Mouse (Mus musculus) limb, embryonic 12.5 days (tissue): ENCODE results near the gene Mcts2. TPM values are rescaled to one million over a fixed set of nuclear protein-coding genes. Genes with fewer than 3 reads are reported as not detected.
A peak's percentile ranks its signal among the peaks of the same experiment; 100 is the strongest.

Source experiments
- ATAC-seq: fragments of 200-750 bp; cut with Nextera tagmentation; 2 replicates; pipeline ENCODE4 v1.8.0; 2017; ENCODE audit warnings: low read depth, moderate TSS enrichment; ENCODE audit not compliant: insufficient number of reproducible peaks, insufficient read depth, low FRiP score, low TSS enrichment
- H3K27ac ChIP-seq: fragments of 300-500 bp; sonication (generic); 2 replicates; pipeline ENCODE4 v1.5.1; 2016; ENCODE audit warnings: mild to moderate bottlenecking, moderate library complexity
- H3K27me3 ChIP-seq: fragments of 300-500 bp; sonication (generic); 2 replicates; pipeline ENCODE4 v1.6.1; 2016; ENCODE audit warnings: mild to moderate bottlenecking, moderate library complexity
- H3K36me3 ChIP-seq: fragments of 300-500 bp; sonication (generic); 2 replicates; pipeline ENCODE4 v1.6.1; 2016; ENCODE audit warnings: mild to moderate bottlenecking, moderate library complexity
- H3K4me1 ChIP-seq: fragments of 300-500 bp; sonication (generic); replicated peaks from 2 replicates; pipeline ENCODE4 v1.6.1; 2016
- H3K4me2 ChIP-seq: fragments of 300-500 bp; sonication (generic); 2 replicates; pipeline ENCODE4 v1.6.1; 2016; ENCODE audit warnings: mild to moderate bottlenecking, moderate library complexity
- H3K4me3 ChIP-seq: fragments of 300-500 bp; sonication (generic); replicated peaks from 2 replicates; pipeline ENCODE4 v1.5.1; 2016; ENCODE audit warnings: mild to moderate bottlenecking
- H3K9ac ChIP-seq: fragments of 300-500 bp; sonication (generic); replicated peaks from 2 replicates; pipeline ENCODE4 v1.6.1; 2016; ENCODE audit warnings: mild to moderate bottlenecking, moderate library complexity
- H3K9me3 ChIP-seq: fragments of 300-500 bp; sonication (generic); 2 replicates; pipeline ENCODE4 v1.6.1; 2016; ENCODE audit warnings: mild to moderate bottlenecking, moderate library complexity
- WGBS: fragments of 180-500 bp; shearing (Covaris S2); methylation state at CpG from one replicate; pipeline ENCODE4 v1.1.7; 2016; 5-methylcytosine and 5-hydroxymethylcytosine counted together
- polyA plus RNA-seq: library from polyadenylated mRNA; unstranded; fragments of >200 nt; fragmentation: Nextera tagmentation; extraction: Ambion mirVana; gene quantifications from 2 replicates; pipeline ENCODE4 v1.2.1, GENCODE M21; 2016

Gene Mcts2
- polyA plus RNA-seq, 1 experiment from 2014 or later: 39.2 TPM

DNA sequence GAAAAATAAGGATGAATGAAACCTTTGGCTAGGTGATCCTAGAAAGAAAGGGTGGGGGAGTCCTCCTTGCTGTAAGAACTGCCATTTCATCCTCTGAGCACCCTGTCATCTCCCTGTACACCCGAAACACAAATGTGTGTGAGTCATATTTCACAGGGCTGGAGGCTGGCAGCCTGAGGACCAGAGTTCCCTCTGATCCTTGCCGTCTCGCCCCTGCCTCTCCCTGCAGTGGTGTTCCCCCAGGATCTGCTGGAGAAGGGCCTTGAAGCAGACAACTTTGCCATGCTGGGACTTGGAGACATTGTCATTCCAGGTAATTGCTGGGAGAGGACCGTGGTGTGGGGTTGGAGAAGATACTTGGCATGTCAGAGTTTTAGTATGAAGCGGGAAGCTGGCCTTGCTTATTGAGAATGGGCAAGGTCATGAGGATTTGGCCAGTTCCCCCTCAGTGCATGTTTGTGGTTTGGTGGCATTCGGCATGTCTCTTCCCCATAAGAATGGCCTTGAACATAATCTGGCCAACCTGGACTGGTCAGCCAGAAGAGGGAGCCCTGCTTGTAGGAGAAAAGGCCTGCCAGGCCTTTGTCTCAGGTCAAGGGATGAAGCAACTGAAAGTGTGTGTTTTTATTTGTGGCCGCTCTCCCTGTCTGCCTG lies 4.9 kb downstream of the Mcts2 start:
- H3K27ac ChIP-seq: peak overlapping the region; percentile 56; the same call in 1 of the 2 replicates
- WGBS: 83% methylated on average over 7 of the region's 7 CpGs

GRCm38 (mm10) chr2:152693233-152693632 lies 6.4 kb downstream of the Mcts2 start:
- Histone ChIP-seq H3K27ac (0 out of 2 replicates have a peak overlapping the region, but pooled peaks have one; percentile 62), H3K27me3 (no peaks in the 10 kb centered on the region), H3K9ac (no peak overlapping the region), H3K4me3 (no peak overlapping the region), H3K9me3 (no peaks in the 10 kb centered on the region), H3K36me3 (peaks cover 83% of the 10 kb centered on the region), H3K4me1 (peaks cover 17% of the 10 kb centered on the region), H3K4me2 (peak overlapping the region; percentile 44)
- WGBS: 21% methylated on average over 9 of the region's 9 CpGs
- peak; percentile 63 for ATAC-seq

More for the DNA sequence above, 4.9 kb downstream of the Mcts2 start:
- no peak for ATAC-seq
- peaks cover 25% of the 10 kb centered on the region for H3K4me1 ChIP-seq
- H3K27me3 ChIP-seq: no peaks in the 10 kb centered on the region
- H3K36me3 ChIP-seq: peaks cover 85% of the 10 kb centered on the region
- H3K4me3 ChIP-seq: no peak overlapping the region
- peaks cover 5% of the 10 kb centered on the region; the same call in 1 of the 2 replicates for H3K9me3 ChIP-seq
- H3K9ac ChIP-seq: no peak overlapping the region
- H3K4me2 ChIP-seq: no peak overlapping the region

- H3K4me2 ChIP-seq: peak overlapping the region; percentile 44
- 0 out of 2 replicates have a peak overlapping the region, but pooled peaks have one; percentile 62 for H3K27ac ChIP-seq
- H3K27me3 ChIP-seq: no peaks in the 10 kb centered on the region
- H3K4me3 ChIP-seq: no peak overlapping the region
- no peaks in the 10 kb centered on the region for H3K9me3 ChIP-seq
- 85% methylated on average over 13 of the region's 13 CpGs for WGBS
- ATAC-seq: no peak
- peaks cover 14% of the 10 kb centered on the region for H3K4me1 ChIP-seq
- H3K9ac ChIP-seq: no peak overlapping the region
- peaks cover 83% of the 10 kb centered on the region for H3K36me3 ChIP-seq
These were observed 6.9 kb downstream of the Mcts2 start for GRCm38 (mm10) chr2:152693735-152694134.

DNA sequence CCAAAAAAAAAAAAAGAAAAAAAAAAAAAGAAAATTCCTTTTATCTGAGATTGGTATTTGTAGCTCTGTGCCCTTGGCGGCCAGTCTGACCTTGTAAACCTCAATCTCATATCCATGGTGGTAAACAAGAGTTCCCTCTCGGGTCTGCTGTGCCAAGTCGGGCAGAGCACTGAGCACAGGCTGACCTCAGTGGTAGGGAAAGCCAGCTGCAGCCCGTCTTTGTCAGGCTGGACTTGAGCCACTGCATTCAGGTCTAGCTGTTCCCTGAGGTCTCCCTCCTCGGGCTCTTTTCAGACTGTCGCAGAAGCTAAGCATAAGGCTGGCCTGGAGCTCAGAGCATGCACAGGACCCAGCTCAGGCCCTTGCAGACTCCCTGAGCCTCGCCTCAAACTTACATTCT lies 7.9 kb downstream of the Mcts2 start:
- H3K4me1 ChIP-seq: peaks cover 14% of the 10 kb centered on the region
- H3K9me3 ChIP-seq: no peaks in the 10 kb centered on the region
- WGBS: 80% methylated on average over 7 of the region's 7 CpGs
- H3K27ac ChIP-seq: no peak overlapping the region
- H3K9ac ChIP-seq: no peak overlapping the region
- H3K4me3 ChIP-seq: no peak overlapping the region
- ATAC-seq: no peak
- H3K27me3 ChIP-seq: no peaks in the 10 kb centered on the region
- H3K36me3 ChIP-seq: peaks cover 83% of the 10 kb centered on the region
- H3K4me2 ChIP-seq: no peak overlapping the region

DNA sequence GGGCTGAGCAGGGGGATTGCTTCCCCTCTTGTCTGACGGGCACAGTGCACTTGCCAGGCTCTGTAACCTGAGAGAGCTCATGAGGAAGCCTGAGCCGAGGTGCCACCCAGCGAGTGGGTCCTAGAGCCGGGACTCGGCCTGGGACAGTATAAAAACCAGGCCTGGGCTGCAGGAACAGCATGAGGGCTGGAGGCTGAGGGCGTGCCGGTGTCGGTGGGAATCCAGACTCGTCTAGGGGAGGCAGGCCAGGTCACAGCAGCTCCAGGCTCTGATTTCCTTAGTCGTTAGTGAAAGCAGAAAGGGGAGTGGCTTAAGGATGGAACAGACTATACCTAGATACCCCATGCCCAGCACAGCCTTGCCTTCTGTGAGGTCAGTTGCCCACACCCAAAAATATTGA lies 9.2 kb downstream of the Mcts2 start:
- 50% methylated on average over 10 of the region's 10 CpGs for WGBS
- no peaks in the 10 kb centered on the region for H3K9me3 ChIP-seq
- H3K4me1 ChIP-seq: peaks cover 14% of the 10 kb centered on the region
- peak overlapping the region; percentile 85 for H3K27ac ChIP-seq
- no peak overlapping the region for H3K4me3 ChIP-seq
- no peaks in the 10 kb centered on the region for H3K27me3 ChIP-seq
- no peak for ATAC-seq
- peaks cover 83% of the 10 kb centered on the region for H3K36me3 ChIP-seq
- no peak overlapping the region for H3K4me2 ChIP-seq
- no peak overlapping the region; the same call in 1 of the 2 replicates for H3K9ac ChIP-seq

DNA sequence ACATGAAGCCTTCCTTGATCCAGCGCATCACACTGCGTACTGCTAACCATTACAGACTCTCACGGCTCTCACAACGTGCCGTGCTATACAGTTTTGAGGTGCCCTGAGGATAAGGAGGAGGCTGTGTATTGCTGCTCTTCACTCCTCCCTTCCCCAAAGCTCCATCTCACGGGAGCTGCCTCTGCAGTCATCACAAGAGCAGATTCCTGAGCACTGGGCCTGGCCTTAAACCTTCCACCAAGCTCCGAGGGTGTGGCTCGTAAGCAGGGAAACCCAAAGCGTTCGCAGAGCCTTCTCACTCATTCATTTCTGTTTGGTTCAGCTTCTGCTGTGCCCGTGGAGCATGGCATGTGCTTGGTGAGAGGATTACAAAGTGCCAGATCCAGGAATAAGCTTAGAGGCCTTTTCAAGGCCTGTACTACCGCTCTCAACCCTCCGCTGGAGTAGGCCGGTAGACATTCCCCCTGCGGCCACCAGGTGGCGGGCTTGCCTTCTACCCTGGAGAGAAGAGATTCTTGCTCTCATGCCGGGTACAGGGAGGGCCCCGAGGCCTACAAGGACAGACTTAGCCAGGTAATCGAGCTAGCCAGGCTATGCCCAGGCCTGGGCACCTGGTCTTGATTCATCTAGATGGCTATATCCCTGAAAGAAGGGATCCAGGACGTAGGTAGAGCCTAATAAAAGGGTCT lies 9.8 kb downstream of the Mcts2 start:
- H3K36me3 ChIP-seq: peaks cover 84% of the 10 kb centered on the region
- H3K27me3 ChIP-seq: no peaks in the 10 kb centered on the region
- no peak overlapping the region for H3K4me2 ChIP-seq
- WGBS: 42% methylated on average over 20 of the region's 20 CpGs
- peak overlapping the region; percentile 85 for H3K27ac ChIP-seq
- no peaks in the 10 kb centered on the region for H3K9me3 ChIP-seq
- H3K4me1 ChIP-seq: peaks cover 14% of the 10 kb centered on the region
- ATAC-seq: no peak
- H3K9ac ChIP-seq: peak overlapping the region; percentile 60
- no peak overlapping the region for H3K4me3 ChIP-seq

GRCm38 (mm10) chr2:152700138-152700537 lies 13.3 kb downstream of the Mcts2 start:
- 96% methylated on average over 10 of the region's 10 CpGs for WGBS
- Histone ChIP-seq H3K4me3 (no peak overlapping the region), H3K36me3 (peaks cover 98% of the 10 kb centered on the region), H3K4me1 (peaks cover 23% of the 10 kb centered on the region), H3K9me3 (no peaks in the 10 kb centered on the region), H3K27ac (no peak overlapping the region), H3K4me2 (no peak overlapping the region), H3K9ac (no peak overlapping the region), H3K27me3 (no peaks in the 10 kb centered on the region)
- ATAC-seq: no peak

- H3K4me1 ChIP-seq: peaks cover 28% of the 10 kb centered on the region
- 91% methylated on average over 8 of the region's 8 CpGs for WGBS
- peaks cover 95% of the 10 kb centered on the region for H3K36me3 ChIP-seq
- no peak overlapping the region for H3K9ac ChIP-seq
- H3K9me3 ChIP-seq: no peaks in the 10 kb centered on the region
- no peak overlapping the region for H3K4me2 ChIP-seq
- no peak for ATAC-seq
- H3K27ac ChIP-seq: 0 out of 2 replicates have a peak overlapping the region, but pooled peaks have one; percentile 29
- H3K27me3 ChIP-seq: no peaks in the 10 kb centered on the region
- H3K4me3 ChIP-seq: no peak overlapping the region
These were observed 13.9 kb downstream of the Mcts2 start for GRCm38 (mm10) chr2:152700725-152701124.

- H3K9ac ChIP-seq: 0 out of 2 replicates have a peak overlapping the region, but pooled peaks have one; percentile 23
- peaks cover 72% of the 10 kb centered on the region for H3K36me3 ChIP-seq
- H3K4me3 ChIP-seq: no peak overlapping the region
- H3K4me1 ChIP-seq: peaks cover 51% of the 10 kb centered on the region
- no peaks in the 10 kb centered on the region for H3K9me3 ChIP-seq
- peak overlapping the region; percentile 98 for H3K27ac ChIP-seq
- no peaks in the 10 kb centered on the region for H3K27me3 ChIP-seq
- H3K4me2 ChIP-seq: no peak overlapping the region
- ATAC-seq: no peak
- WGBS: 89% methylated on average over 21 of the region's 21 CpGs
These were observed 16.9 kb downstream of the Mcts2 start for GRCm38 (mm10) chr2:152703596-152704255.

DNA sequence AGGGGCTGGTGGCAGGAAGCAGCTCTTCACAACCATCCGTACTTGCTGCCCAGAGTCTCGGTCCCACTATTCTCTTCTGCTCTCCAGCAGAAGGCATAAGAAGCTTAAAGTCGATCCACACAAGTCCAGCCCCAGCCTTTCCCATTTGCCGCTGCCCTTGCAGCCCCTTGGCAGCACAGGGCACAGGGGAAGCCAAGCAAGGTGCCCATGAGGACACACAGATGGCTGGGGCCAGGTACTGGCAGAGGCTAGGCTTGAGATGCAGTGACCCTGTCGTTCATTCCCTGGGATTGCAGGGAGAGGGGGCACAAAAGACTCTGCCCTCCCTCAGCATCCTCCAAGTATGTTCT lies 17.4 kb downstream of the Mcts2 start:
- no peaks in the 10 kb centered on the region for H3K9me3 ChIP-seq
- H3K4me1 ChIP-seq: peaks cover 51% of the 10 kb centered on the region
- 82% methylated on average over 5 of the region's 5 CpGs for WGBS
- no peak for ATAC-seq
- H3K9ac ChIP-seq: 0 out of 2 replicates have a peak overlapping the region, but pooled peaks have one; percentile 23
- H3K36me3 ChIP-seq: peaks cover 67% of the 10 kb centered on the region
- H3K4me2 ChIP-seq: no peak overlapping the region
- peak overlapping the region; percentile 98 for H3K27ac ChIP-seq
- no peaks in the 10 kb centered on the region for H3K27me3 ChIP-seq
- H3K4me3 ChIP-seq: no peak overlapping the region

DNA sequence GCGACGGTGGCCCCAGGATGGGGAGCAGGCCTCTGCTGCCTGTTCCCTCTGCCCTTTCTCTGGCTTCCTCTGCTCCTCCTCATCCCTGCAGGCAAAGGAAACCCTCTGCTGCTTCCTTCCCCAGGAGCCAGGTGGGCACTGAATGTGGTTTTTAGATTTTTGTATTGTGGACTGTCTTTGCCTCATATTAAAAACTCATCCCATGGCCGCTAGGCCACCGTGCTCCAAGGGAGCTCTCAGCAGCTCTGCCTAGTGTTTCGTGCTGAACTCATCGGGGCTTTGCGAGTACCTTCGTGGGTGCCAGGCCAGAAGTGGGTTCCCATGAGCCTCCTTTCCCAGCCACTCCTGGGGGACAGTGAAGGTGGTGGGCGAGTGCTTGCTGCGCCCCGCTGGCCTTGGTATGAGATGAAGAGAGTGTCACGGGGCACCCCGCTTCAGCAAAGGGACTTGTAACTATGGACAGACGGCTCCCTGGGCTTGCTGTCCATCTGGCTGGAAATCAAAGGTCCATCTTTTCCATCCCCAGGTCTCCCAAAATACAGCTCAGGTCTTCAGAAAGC lies 18.1 kb downstream of the Mcts2 start:
- Histone ChIP-seq H3K4me2 (no peak overlapping the region), H3K9ac (peak overlapping the region; percentile 47; the same call in 1 of the 2 replicates), H3K9me3 (no peaks in the 10 kb centered on the region), H3K4me3 (no peak overlapping the region), H3K36me3 (peaks cover 60% of the 10 kb centered on the region), H3K27me3 (no peaks in the 10 kb centered on the region), H3K4me1 (peaks cover 51% of the 10 kb centered on the region), H3K27ac (peak overlapping the region; percentile 98)
- ATAC-seq: no peak
- 89% methylated on average over 14 of the region's 14 CpGs for WGBS
